Mouse (Mus musculus) heart, postnatal 10 days (tissue): ENCODE data around the gene Ogdhl. TPM values are rescaled to one million over a fixed set of nuclear protein-coding genes. Genes with fewer than 3 reads are reported as not detected.
"Not testable (repeated sequence)": the region's sequence is repeated elsewhere in the genome, so short reads cannot be mapped to it uniquely, and the experiment has no call there.

Experiments used
- DNase-seq, 2 experiments: peaks; one replicate each; pipeline ENCODE4 v3.0.0; 2021
- intact Hi-C: fragments of 180-260 bp; cut with DNase I; formaldehyde crosslinking; loops from one replicate; pipeline ENCODE4 v1.15.1; 2025
- total RNA-seq, 2 experiments: library from RNA; stranded (reverse); gene quantifications; 2 replicates each; pipeline ENCODE4 v1.2.3; 2021

The Ogdhl gene
- 10 to 100 TPM; 13.3 to 14.2 TPM for total RNA-seq

- DNase-seq: peak; percentile 75 to 80
- intact Hi-C loops: no loop called here
Observed at GRCm38 (mm10) chr14:32321732-32322685, at the start of gene Ogdhl. Gene Ogdhl, plus strand, starts transcription at chr14:32322019.

GRCm38 (mm10) chr14:32301622-32302021 is 20.2 kb upstream of the Ogdhl start:
- intact Hi-C loops: no loop called here
- no peak for DNase-seq

GRCm38 (mm10) chr14:32302423-32302822 is 19.4 kb upstream of the Ogdhl start:
- intact Hi-C loops: no loop called here
- DNase-seq: no peak

DNA sequence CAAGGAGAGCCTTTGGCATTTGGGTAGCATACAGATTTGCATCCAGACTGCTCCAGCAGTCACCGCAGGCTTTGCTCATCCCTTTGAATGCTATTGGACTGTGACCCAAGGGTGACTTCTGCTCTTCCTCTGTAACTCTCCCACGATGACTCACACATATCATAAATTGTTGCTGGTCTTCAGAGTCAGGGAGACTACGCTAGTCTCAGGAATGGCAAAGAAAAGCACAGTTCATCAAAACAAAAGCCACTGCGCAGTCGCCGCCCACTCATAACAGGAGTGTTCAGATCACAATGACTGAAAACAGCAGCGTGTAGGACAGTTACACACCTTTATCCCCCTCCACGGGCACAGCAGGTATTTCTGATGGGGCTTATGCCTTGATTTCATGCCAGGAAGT is 16.9 kb upstream of the Ogdhl start:
- intact Hi-C loops: no loop called here
- no peak for DNase-seq

DNA sequence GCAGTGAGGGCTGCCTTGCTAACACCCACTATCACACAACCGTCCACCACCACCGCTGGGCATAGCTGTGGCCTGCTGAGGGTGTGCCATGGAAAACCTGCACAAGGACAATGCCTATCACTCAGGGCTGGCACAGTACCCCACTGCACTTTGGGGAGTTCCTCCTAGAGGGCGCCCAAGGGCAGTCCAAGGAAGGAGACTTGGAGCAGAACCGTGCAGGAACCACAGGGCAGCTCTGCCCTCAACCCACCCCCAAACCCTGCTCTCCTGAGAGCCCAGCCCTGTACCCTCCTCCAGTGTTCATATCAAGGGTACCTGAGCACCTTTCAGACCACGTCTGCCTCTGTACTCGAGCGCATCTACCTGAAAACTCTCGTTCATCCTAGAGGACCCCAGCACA is 11.9 kb upstream of the Ogdhl start:
- intact Hi-C loops: loop anchor here (5.0 kb wide), 1 partner anchor 162 kb away; no protein-coding TSS in a partner anchor
- peak; percentile 50 to 58 for DNase-seq

DNA sequence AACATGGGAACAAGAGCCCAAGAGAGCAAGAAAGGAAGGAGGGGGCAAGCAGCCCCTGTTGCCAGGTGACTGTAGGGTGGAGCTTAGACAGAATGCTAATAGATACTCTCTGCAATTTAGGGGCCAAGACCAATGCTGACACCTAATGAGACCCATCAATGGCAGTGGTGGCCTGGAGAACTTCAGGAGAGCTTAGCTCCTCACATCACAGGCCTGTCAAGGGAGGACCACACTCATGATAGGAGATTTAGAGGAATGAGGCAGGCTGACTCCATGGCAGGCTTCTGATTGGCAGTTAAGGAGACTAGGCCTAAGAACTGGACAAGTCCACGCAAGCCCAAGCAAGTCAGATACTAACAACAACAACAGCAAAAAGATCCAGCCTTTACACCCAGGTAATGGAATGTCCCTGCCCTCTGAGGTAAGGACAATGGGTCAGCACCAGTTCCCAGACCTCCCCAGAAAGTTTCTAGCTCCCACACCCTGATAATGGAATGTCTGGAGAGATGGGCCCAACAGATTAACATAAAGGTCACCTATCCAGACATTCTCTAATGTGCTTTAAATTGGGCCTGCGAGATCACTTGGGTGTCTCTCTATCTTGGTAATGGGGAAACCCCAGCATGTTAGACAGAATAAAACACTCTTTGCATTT is 10.3 kb upstream of the Ogdhl start:
- intact Hi-C loops: loop anchor here (5.0 kb wide), 1 partner anchor 161 kb away; no protein-coding TSS in a partner anchor

GRCm38 (mm10) chr14:32317822-32318221 is 4.0 kb upstream of the Ogdhl start:
- DNase-seq: no peak
- intact Hi-C loops: no loop called here

More for the DNA sequence above, 10.3 kb upstream of the Ogdhl start:
- no peak for DNase-seq

- intact Hi-C loops: no loop called here
- no peak for DNase-seq
Observed at GRCm38 (mm10) chr14:32323221-32323620, 1.4 kb downstream of the Ogdhl start.

DNA sequence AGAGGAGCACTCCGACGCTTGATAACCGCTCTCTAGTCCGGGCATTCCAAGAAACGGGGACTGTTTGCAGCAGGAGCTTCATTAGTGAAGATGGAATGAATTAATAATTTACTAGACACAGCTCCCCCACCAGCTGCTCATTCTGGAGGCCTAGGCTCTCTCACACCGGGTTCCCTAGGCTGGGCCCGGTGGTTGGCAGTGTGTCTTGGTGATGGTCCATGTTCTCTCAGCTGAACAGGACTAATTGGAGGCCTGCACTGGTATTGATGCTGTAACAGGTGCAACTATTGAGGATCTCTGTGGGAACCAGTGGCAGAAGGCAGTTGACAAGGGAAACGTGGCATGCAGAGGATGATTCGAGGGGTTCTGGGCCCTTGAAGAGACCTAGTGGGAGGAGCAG is 5.5 kb downstream of the Ogdhl start:
- intact Hi-C loops: no loop called here
- no peak for DNase-seq

GRCm38 (mm10) chr14:32332515-32333445 is 11.0 kb downstream of the Ogdhl start:
- intact Hi-C loops: no loop called here
- DNase-seq: no peak

DNA sequence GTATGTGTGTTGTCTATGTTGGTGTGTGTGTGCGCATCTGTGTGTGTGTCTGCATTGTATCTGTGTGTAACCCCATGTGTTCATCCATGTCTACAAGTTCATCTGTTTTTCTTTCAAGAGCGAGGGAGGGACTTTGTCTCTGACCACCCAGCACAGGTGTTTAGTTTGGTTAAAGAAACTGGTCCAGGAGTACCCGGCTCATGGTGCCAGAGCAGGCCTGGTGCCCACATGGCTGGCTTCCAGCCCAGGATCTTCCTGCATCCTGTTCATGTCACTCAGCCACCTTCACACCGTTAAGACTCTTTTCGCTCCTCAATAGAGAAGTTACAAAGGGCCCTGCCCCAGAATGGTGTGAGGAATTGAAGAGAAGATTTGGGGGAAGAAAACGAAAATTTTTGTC is 14.2 kb downstream of the Ogdhl start:
- intact Hi-C loops: no loop called here
- no peak for DNase-seq

- peak in 1 of 2 experiments; percentile 2 for DNase-seq
- intact Hi-C loops: no loop called here
Observed at GRCm38 (mm10) chr14:32336547-32336946, 14.7 kb downstream of the Ogdhl start.

- DNase-seq: no peak
- intact Hi-C loops: no loop called here
Observed at GRCm38 (mm10) chr14:32341823-32342222, 20.0 kb downstream of the Ogdhl start.

- no peak for DNase-seq
- intact Hi-C loops: no loop called here
Observed at GRCm38 (mm10) chr14:32344176-32344575, 22.4 kb downstream of the Ogdhl start.

DNA sequence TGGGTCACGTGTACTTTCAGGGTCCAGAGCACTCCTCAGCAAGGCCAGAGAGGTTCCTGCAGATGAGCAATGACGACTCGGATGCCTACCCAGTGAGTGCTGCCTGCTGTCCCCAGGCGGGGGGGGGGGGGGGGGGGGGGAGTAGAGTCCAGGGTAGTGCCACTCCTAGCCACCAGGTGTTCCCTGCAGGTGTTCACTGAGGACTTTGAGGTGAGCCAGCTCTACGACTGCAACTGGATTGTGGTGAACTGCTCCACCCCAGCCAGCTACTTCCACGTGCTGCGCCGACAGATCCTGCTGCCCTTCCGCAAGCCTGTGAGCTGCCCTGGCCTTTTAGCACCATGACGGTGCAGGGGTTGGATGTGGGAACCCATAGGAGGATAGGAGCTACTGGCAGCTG is 22.9 kb downstream of the Ogdhl start:
- intact Hi-C loops: no loop called here
- no peak for DNase-seq

DNA sequence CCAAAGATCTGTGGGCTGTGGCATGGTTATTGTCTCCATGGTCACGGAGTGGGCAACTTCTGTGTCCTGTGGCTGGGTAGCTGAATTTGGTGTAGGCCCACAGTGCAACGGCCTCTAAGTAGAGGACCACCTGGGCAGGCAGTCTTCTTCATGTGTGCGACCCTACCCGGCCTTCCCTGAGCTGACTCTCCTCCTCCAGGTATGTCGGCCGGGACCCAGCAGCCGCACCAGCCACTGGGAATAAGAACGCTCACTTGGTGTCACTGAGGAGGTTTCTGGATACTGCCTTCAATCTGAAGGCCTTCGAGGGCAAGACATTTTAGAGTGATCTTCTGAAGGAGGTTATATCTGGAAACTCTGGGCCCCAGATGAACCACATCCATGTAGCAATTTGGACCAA is 25.5 kb downstream of the Ogdhl start:
- DNase-seq: no peak
- intact Hi-C loops: no loop called here

- DNase-seq, intact Hi-C loops: not testable (repeated sequence)
Observed at GRCm38 (mm10) chr14:32351181-32351920, 29.5 kb downstream of the Ogdhl start.

GRCm38 (mm10) chr14:32364359-32364758 is 42.5 kb downstream of the Ogdhl start:
- no peak for DNase-seq
- intact Hi-C loops: no loop called here

- intact Hi-C loops: no loop called here
- no peak for DNase-seq
Observed at GRCm38 (mm10) chr14:32369756-32370155, 47.9 kb downstream of the Ogdhl start.

- intact Hi-C loops: no loop called here
- DNase-seq: no peak
Observed at GRCm38 (mm10) chr14:32372510-32372909, 50.7 kb downstream of the Ogdhl start.
